Mouse (Mus musculus): Measurements from ENCODE around the gene Phlpp2.

DNA sequence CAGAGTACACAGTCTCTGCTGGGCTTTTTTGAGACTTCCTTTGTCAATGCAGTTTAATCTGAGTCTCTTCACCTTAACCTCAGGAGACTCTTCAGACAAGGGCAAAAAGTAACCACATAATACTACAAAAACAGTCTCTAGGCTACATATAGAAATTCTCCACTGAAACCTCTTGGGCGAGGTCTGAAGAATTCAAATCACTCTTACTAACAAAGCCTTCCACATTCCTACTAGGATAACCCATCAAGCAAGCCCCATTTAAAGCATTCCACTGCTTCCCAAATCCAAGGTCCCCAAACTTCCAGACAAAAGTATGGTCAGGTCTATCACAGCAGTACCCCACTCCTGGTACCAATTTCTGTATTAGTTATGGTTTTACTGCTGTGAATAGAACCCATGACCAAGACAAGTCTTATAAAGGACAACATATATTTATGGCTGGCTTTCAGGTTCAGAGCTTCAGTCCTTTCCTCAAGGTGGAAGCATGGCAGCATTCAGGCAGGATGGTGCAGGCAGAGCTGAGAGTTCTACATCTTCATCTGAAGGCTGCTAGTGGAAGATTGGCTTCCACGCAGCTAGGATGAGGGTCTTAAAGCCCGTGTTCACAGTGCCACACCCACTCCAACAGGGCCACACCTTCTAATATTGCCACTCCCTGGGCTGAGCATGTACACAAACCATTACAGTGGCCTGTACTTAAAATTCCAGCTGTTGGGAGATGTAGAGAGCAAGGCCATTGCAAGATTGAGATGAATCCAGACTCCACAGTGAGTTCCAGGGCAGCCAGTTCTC lies 22.6 kb downstream of the Phlpp2 start:
- TF ChIP-seq CTCF (conservative IDR thresholded peaks at IDR 0.05; ENCODE audit: low read length) (no peak), POU5F1 (IDR thresholded peaks at IDR 0.05; ENCODE audit: borderline replicate concordance, low read length) (no peak), NANOG (IDR thresholded peaks at IDR 0.05; ENCODE audit: borderline replicate concordance, low read length) (peak; percentile 86)
